Mouse (Mus musculus): ENCODE measurements around the gene Cblb. TPM values are rescaled to one million over a fixed set of nuclear protein-coding genes. Genes with fewer than 3 reads are reported as not detected.

The Cblb gene
- polyA plus RNA-seq, 1 experiment: 22.8 TPM

GRCm38 (mm10) chr16:52052734-52053133 is 21.7 kb downstream of the Cblb start:
- Histone ChIP-seq H3K36me3 (ENCODE audit: control insufficient read depth, insufficient read depth, low read length) (peaks cover 9% of the 10 kb centered on the region), H3K27ac (ENCODE audit: control insufficient read depth, insufficient read depth, low read length) (no peak overlapping the region), H3K27me3 (ENCODE audit: control insufficient read depth, insufficient read depth, low read length) (no peaks in the 10 kb centered on the region), H3K4me3 (ENCODE audit: control insufficient read depth, insufficient read depth, low read length) (no peak overlapping the region), H3K4me1 (replicated peaks; ENCODE audit: control insufficient read depth, insufficient read depth, low read length) (peaks cover 6% of the 10 kb centered on the region)
- no peak for DNase-seq
- no peak for TF ChIP-seq CTCF (IDR thresholded peaks at IDR 0.05; ENCODE audit: borderline replicate concordance, control insufficient read depth, extremely low read depth, insufficient read depth, low read length, poor library complexity)
- TF ChIP-seq POLR2A (IDR thresholded peaks at IDR 0.05; ENCODE audit: control insufficient read depth, extremely low read depth, insufficient read depth, low read length, poor library complexity): no peak
- WGBS: over 99% methylated on average over 5 of the region's 5 CpGs

GRCm38 (mm10) chr16:52055236-52055635 is 24.2 kb downstream of the Cblb start:
- TF ChIP-seq CTCF (IDR thresholded peaks at IDR 0.05; ENCODE audit: borderline replicate concordance, control insufficient read depth, extremely low read depth, insufficient read depth, low read length, poor library complexity) (no peak), POLR2A (IDR thresholded peaks at IDR 0.05; ENCODE audit: control insufficient read depth, extremely low read depth, insufficient read depth, low read length, poor library complexity) (no peak)

GRCm38 (mm10) chr16:52056164-52056563 is 25.1 kb downstream of the Cblb start:
- DNase-seq: no peak
- Histone ChIP-seq H3K36me3 (ENCODE audit: control insufficient read depth, insufficient read depth, low read length) (no peaks in the 10 kb centered on the region), H3K27ac (ENCODE audit: control insufficient read depth, insufficient read depth, low read length) (peak overlapping the region; percentile 77), H3K4me1 (replicated peaks; ENCODE audit: control insufficient read depth, insufficient read depth, low read length) (peaks cover 14% of the 10 kb centered on the region), H3K4me3 (ENCODE audit: control insufficient read depth, insufficient read depth, low read length) (no peak overlapping the region), H3K27me3 (ENCODE audit: control insufficient read depth, insufficient read depth, low read length) (no peaks in the 10 kb centered on the region)
- no peak for TF ChIP-seq CTCF (IDR thresholded peaks at IDR 0.05; ENCODE audit: borderline replicate concordance, control insufficient read depth, extremely low read depth, insufficient read depth, low read length, poor library complexity)
- no peak for TF ChIP-seq POLR2A (IDR thresholded peaks at IDR 0.05; ENCODE audit: control insufficient read depth, extremely low read depth, insufficient read depth, low read length, poor library complexity)
- 5% methylated on average over 4 of the region's 4 CpGs for WGBS

More at GRCm38 (mm10) chr16:52055236-52055635, 24.2 kb downstream of the Cblb start:
- H3K27me3 ChIP-seq (ENCODE audit: control insufficient read depth, insufficient read depth, low read length): no peaks in the 10 kb centered on the region
- DNase-seq: no peak
- H3K36me3 ChIP-seq (ENCODE audit: control insufficient read depth, insufficient read depth, low read length): no peaks in the 10 kb centered on the region
- peaks cover 11% of the 10 kb centered on the region for H3K4me1 ChIP-seq (replicated peaks; ENCODE audit: control insufficient read depth, insufficient read depth, low read length)
- no peak overlapping the region for H3K27ac ChIP-seq (ENCODE audit: control insufficient read depth, insufficient read depth, low read length)
- 36% methylated on average over 3 of the region's 3 CpGs for WGBS
- H3K4me3 ChIP-seq (ENCODE audit: control insufficient read depth, insufficient read depth, low read length): no peak overlapping the region

GRCm38 (mm10) chr16:52057335-52057734 is 26.3 kb downstream of the Cblb start:
- no peak for DNase-seq
- no peak for TF ChIP-seq POLR2A (IDR thresholded peaks at IDR 0.05; ENCODE audit: control insufficient read depth, extremely low read depth, insufficient read depth, low read length, poor library complexity)
- TF ChIP-seq CTCF (IDR thresholded peaks at IDR 0.05; ENCODE audit: borderline replicate concordance, control insufficient read depth, extremely low read depth, insufficient read depth, low read length, poor library complexity): no peak
- H3K4me3 ChIP-seq (ENCODE audit: control insufficient read depth, insufficient read depth, low read length): no peak overlapping the region
- 97% methylated on average over 2 of the region's 2 CpGs for WGBS
- H3K4me1 ChIP-seq (replicated peaks; ENCODE audit: control insufficient read depth, insufficient read depth, low read length): peaks cover 21% of the 10 kb centered on the region
- H3K27ac ChIP-seq (ENCODE audit: control insufficient read depth, insufficient read depth, low read length): no peak overlapping the region
- no peaks in the 10 kb centered on the region for H3K27me3 ChIP-seq (ENCODE audit: control insufficient read depth, insufficient read depth, low read length)
- no peaks in the 10 kb centered on the region for H3K36me3 ChIP-seq (ENCODE audit: control insufficient read depth, insufficient read depth, low read length)

DNA sequence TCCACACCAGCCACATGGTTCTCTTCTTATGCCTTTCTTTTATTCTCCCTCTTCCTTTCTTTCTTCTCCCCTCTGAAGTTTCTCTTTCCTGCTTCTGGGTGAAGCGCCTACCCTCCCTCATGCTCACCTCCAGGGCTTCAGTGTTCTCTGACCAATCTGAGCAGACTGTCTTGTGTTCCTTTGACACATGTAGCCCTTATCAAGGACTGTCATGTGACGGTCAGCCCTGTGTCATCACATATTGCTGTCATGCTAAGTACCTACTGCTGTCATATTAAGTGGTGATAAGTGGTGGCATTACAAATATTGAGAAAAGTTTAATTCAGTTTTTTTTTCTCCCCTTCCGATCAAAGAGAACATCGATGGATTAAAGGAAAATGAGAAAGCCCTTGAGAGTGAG is 28.5 kb downstream of the Cblb start:
- 71% methylated on average over 4 of the region's 4 CpGs for WGBS
- peaks cover 23% of the 10 kb centered on the region for H3K4me1 ChIP-seq (replicated peaks; ENCODE audit: control insufficient read depth, insufficient read depth, low read length)
- H3K4me3 ChIP-seq (ENCODE audit: control insufficient read depth, insufficient read depth, low read length): no peak overlapping the region
- no peaks in the 10 kb centered on the region for H3K27me3 ChIP-seq (ENCODE audit: control insufficient read depth, insufficient read depth, low read length)
- H3K27ac ChIP-seq (ENCODE audit: control insufficient read depth, insufficient read depth, low read length): peak overlapping the region; percentile 9; the same call in 1 of the 2 replicates
- no peak for TF ChIP-seq POLR2A (IDR thresholded peaks at IDR 0.05; ENCODE audit: control insufficient read depth, extremely low read depth, insufficient read depth, low read length, poor library complexity)
- no peak for TF ChIP-seq CTCF (IDR thresholded peaks at IDR 0.05; ENCODE audit: borderline replicate concordance, control insufficient read depth, extremely low read depth, insufficient read depth, low read length, poor library complexity)
- no peaks in the 10 kb centered on the region for H3K36me3 ChIP-seq (ENCODE audit: control insufficient read depth, insufficient read depth, low read length)
- no peak for DNase-seq

DNA sequence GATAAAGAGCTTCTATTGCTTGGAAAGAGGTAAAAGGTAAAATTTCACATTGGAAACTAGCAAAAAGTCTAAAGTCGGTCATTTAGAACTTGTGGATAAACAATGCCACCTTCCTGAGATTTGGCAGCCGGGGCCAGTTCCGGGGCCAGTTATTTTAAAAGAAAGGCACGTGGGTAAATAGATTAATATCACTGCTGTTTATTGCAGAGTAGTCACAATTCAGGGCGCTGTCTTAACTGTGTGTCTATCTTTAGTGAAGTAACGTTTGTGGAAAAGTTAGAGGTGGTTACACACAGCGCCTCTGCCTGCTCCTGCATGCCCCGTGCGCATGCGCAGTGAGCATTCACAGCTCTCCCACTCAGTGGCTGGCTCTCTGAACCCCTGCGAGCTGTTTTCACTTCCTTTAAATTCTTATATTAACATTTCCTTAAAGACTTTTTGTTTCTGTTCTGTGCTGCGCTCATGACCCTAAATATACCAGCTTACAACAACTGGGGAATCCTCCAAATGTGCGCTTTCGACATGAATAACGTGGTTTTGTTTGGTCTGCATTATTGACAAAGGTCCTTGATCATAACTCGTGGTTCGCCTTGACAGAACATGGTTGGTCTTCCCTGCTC is 29.2 kb downstream of the Cblb start:
- TF ChIP-seq POLR2A (IDR thresholded peaks at IDR 0.05; ENCODE audit: control insufficient read depth, extremely low read depth, insufficient read depth, low read length, poor library complexity) (no peak), CTCF (IDR thresholded peaks at IDR 0.05; ENCODE audit: borderline replicate concordance, control insufficient read depth, extremely low read depth, insufficient read depth, low read length, poor library complexity) (no peak)
- Histone ChIP-seq H3K36me3 (ENCODE audit: control insufficient read depth, insufficient read depth, low read length) (no peaks in the 10 kb centered on the region), H3K4me1 (replicated peaks; ENCODE audit: control insufficient read depth, insufficient read depth, low read length) (peaks cover 25% of the 10 kb centered on the region), H3K4me3 (ENCODE audit: control insufficient read depth, insufficient read depth, low read length) (no peak overlapping the region), H3K27ac (ENCODE audit: control insufficient read depth, insufficient read depth, low read length) (peak overlapping the region; percentile 52), H3K27me3 (ENCODE audit: control insufficient read depth, insufficient read depth, low read length) (no peaks in the 10 kb centered on the region)
- DNase-seq: peak; percentile 78
- 41% methylated on average over 17 of the region's 17 CpGs for WGBS

Data from thymus, adult 2 months (tissue).